Mouse (Mus musculus): ENCODE results near the gene Galnt13. TPM values are rescaled to one million over a fixed set of nuclear protein-coding genes. Genes with fewer than 3 reads are reported as not detected.
"Not testable (repeated sequence)": the region's sequence is repeated elsewhere in the genome, so short reads cannot be mapped to it uniquely, and the experiment has no call there.

Gene Galnt13
- polyA plus RNA-seq, 1 experiment, result 0.07 TPM

DNA sequence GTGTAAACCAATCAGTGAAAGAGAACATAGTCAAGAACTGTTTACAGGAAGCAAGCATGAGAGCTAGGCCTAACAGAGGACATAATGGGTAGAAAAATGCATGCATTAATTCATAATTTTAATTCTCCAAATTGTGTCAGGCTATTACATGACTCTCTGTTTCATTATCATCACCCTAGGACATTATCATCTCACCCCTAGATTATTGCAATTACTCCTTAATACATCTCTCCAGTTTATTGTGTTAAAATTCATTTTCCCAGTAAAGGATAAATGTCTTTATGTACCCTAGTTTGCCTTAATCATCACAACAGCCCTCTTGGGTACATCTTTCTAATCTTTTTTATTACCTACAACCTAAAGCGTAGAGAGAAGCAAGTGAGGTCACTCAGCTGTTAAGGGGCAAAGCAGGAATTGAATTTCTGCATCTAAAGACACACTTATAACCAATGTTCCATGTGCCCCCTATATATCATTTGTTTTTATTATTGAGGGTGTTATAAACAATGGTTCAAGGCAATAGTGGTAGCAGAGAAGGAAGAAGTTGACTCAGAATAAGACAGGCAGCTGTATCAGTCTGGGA lies 479.1 kb downstream of the Galnt13 start:
- no peak for DNase-seq (ENCODE audit: low spot score)

DNA sequence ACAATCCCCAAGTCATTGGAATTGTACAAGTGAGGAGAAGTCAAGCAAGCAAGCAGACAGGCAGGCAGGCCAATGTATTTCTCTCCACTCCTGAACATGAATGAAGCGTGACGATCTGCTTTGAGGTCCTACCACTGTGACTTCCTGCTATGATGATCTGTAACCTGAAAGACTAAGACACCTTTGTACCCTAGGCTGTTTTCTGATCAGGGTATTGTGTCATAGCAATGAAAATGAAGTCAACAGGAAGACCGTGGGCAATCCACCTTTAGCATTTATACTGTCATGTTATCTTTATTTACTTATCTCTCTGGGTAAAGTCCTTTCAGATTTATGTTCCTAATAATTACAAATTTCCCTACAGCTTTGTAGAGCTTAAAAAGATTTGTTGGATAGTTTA lies 500.3 kb downstream of the Galnt13 start:
- no peak for DNase-seq (ENCODE audit: low spot score)

DNA sequence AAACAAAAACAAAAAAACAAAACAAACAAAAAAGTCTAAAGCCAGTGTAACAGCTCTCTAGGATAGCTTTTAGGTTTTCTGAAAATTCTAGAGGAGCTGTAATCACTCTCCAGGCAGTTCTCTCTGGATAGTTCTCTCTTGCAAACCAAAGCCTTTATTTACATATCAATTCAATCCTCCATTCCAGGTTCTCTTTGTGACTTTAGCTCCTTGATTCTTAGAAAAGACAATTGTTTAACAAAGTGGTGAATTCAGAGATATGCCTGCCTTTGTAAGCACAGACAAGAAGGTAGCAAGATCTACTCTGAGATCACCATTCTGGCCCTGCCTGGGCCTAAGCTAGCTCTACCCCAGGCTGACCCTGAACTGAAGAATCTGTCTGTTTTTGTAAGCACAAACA lies 501.2 kb downstream of the Galnt13 start:
- no peak for DNase-seq (ENCODE audit: low spot score)

- DNase-seq (ENCODE audit: low spot score), result no peak
These were observed 502.0 kb downstream of the Galnt13 start for GRCm38 (mm10) chr2:54938075-54938474.

DNA sequence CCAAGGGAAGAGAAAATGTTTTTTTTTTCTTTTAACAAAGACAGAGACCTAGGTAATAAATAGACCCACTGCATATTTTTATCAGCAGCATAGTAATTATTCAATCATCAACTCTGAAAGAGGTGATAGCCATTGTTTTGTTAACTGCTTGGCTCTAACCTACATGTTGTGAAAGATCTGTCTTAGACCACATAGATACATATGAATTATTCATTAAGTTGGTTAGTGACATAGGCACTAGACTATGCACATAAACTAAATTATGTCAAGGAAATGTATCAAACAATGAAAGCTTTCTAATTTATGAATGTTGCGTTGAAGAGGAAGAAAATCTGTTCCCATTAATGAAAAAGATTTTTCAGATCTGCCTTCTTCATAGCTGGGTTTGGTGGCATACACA lies 507.3 kb downstream of the Galnt13 start:
- no peak for DNase-seq (ENCODE audit: low spot score)

DNA sequence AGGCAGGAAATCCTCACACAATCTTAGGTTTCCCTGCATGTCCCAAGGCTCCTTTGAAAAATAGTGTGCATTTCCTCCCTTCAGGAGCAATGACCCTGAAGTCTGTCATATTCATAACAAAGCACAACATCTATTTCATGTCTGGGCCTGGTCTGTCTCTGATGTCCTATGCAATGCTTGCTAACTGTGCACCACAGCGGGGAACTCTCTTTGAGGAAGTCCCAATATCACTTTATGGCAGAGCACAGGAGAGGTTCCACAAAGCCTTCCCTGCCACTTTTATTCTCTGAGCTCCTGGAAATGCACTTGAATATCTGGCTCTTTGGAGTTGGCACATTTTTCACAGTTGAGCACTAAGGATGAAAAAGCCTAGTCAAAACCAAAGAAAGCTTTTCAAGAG lies 547.7 kb downstream of the Galnt13 start:
- DNase-seq (ENCODE audit: low spot score), result no peak

- DNase-seq (ENCODE audit: low spot score), result not testable (repeated sequence)
These were observed 586.4 kb downstream of the Galnt13 start for GRCm38 (mm10) chr2:55022539-55022938.

DNA sequence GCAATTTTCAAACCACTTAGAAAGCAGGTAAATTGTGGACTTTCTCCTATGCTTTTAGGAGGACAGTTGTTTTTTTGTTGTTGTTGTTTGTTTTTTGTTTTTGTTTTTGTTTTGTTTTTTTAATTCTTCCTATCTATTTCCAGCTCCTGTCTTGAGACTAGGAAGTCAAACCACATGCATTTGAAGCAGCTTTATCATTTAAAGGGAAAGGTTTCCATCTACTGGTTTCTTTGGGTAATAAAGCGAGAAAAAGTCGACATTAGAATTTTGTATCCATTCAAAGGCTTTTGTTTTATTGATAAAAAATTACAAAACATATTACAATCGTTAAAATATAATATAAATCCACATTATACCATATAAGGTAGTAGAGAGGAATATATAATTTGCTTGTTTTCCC lies 598.5 kb downstream of the Galnt13 start:
- DNase-seq (ENCODE audit: low spot score), result no peak

DNA sequence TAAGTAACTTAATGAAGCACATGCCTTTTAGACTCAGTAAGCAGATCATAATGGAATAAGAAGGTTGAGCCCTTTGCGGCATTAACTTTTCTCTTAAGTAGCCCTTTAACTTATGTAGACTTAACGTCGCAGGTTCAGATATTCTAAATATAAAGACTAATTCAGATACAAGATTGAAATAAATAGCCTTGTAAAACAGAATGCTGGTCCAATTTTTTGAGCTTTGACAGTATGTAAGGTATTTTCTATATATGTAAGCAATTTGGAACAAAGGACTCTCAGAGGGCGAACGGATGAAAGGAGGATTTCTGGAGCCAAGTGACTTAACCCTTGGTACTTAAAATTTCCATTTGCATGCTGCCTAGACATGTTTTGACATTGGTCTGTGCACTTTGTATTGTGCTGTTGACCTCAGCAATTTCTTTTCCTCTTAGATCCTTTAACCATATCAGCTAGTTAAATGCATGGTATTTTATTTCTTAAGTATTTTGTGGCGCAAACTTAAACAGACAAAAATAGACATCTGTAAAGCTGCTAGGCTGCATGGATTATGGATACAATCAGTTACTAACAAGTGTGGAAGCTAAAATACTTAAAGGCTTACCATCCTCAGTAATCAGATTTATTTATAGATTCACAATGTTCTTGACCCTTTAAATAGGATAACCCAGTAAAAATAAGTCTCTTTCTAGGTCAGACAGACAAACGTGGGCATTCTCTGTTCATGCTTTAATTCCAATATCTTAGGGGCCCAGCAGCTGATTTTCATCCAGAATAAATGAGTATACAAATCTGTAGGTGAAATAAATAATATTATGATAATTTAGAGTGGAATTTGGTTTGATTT lies 629.6 kb downstream of the Galnt13 start:
- no peak for DNase-seq (ENCODE audit: low spot score)

DNA sequence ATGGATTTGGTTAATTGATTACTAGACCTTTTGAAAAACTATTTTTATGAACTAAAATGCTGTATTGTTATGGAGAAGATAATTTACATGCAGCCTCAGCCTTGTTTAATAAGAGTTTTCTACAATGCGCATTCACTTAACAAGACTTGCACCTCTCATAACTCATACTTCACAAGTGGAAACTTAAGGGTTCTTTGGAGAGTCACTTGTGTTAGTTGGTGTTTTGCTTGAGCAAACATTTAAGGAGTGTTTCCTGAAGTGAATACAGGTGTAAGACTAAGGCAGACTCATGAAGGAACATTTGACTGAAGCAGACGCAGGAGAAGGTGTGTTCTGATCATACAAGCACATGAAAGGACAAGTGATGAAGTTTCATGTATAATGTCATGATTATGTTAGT lies 649.5 kb downstream of the Galnt13 start:
- DNase-seq (ENCODE audit: low spot score), result no peak

GRCm38 (mm10) chr2:55088034-55088433 lies 651.9 kb downstream of the Galnt13 start:
- DNase-seq (ENCODE audit: low spot score), result no peak

DNA sequence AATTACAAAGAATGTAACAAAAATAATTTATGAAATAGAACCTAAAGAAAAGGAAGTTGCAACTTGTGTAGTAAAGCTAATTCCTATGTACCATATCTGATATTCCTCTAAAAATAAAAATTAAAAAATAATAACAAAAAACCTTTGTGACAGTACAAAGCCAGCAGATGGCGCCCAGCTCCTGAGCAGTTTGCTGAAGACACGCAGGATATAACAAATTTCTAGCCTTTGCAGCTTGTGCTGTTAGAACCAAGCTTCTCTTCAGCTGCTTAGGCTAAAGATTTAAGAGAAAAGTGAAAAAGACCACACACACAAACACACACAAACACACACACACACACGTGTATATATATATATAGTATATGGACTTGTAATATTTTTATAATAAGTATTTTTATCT lies 654.2 kb downstream of the Galnt13 start:
- DNase-seq (ENCODE audit: low spot score), result no peak

DNA sequence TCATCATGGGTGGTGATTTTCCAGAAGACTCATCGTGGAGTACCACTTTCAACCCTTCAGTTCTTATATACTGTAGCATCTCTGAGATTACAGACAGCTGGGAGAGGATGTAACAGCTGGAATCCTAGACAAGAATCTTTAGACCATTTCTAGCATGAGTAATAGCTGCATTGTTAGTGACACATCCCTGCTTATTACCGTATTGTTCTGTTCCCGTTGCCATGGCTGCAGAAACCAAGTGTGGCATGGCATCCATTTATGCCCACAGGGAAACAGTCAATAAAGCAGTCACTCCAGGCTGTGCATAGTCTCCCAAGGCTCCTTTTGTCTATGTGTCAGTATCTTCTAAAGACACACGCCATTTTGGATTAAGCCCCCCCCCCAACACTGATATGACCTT lies 655.4 kb downstream of the Galnt13 start:
- DNase-seq (ENCODE audit: low spot score), result no peak

DNA sequence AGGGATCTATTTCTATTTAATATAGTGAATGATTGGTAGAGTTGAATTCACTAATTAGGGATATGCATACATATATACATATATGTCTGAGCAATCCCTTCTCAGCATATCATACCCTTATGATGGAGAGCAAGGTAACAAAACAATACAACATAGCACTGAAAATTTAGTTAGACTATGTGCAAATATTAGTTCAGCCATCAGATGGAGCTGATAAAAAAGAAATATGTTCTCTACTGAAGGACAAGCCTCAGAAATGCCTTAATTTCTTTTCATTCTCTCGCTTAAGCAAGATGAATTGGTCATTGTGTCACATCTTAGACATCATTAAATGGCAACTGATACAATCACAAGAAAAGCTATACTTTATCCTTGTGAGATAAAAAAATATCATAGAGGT lies 663.0 kb downstream of the Galnt13 start:
- DNase-seq (ENCODE audit: low spot score), result no peak

DNA sequence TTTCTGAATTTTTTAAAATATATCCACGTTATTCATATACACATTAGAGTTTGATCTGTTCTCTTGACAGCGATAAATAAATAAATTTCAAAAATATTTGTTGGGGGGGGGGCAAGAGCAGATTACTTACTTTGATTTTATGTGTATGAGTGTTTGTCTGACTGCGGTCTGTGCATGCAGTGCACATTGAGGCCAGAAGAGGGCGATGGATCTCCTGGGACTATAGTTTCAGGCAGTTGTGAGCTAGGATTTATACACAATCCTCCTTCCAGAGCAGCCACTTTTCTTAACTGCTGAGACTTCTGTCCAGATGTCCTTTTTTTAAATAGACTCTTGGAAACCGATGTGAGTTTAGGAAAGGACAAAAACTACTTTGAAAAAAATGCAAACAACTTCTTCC lies 665.2 kb downstream of the Galnt13 start:
- no peak for DNase-seq (ENCODE audit: low spot score)

GRCm38 (mm10) chr2:55103521-55103920 lies 667.4 kb downstream of the Galnt13 start:
- DNase-seq (ENCODE audit: low spot score), result no peak

DNA sequence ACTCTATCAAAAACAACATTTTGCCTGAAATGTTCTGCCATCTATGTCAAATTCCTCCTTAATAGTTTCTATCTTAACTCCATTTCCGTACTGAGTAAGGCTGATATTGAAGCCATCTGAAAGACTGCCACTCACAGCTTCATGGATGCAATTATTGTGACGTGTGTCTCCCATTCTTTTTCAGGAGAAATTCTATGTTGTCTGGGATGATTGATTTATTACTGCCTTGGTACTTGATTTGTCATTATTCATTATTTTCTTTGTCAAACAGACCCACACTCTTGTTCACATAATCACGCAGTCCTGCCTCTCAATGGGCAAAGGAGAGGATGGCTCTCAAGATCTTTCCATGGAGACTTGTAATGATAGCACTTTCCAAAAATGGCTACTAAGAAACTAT lies 671.7 kb downstream of the Galnt13 start:
- DNase-seq (ENCODE audit: low spot score), result no peak

DNA sequence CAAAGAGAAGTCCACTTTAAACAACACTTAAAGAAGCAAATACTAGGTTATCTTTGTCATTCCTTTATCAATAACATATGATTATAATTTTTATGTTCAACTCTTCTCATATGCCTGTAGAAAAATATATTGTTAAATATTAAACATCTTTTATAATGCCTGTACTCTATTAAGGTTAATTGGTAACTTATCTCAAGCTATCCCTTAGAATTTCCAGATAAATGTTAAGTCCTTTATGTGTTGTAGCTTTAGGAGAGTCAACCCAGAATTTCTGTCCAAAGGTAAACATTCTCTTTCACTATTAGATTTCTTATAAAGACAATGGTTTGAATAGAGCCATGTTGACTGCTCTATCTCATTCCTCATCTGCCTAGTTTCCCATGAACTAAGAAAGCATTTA lies 717.0 kb downstream of the Galnt13 start:
- DNase-seq (ENCODE audit: low spot score), result no peak

DNA sequence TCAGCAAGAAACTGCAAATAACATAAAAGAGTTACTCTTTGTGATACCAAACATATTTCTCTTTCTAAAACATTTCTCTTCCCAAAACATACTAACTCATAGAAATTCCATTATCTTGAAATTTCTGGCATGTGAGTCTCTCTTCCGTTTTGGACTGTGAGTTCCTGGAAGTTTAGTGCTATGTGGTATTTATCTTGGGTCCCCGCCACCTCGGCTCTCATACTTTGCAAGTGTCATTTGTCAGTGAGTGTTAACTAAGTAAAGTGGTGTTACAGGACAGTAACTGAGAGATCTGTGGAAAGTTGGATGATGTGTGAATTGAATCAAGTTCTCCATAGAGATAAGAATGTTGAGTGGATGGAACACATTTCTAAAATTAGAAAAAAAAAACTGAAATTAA lies 728.7 kb downstream of the Galnt13 start:
- DNase-seq (ENCODE audit: low spot score), result no peak
